Mouse (Mus musculus) kidney, adult 18-20 months (tissue): Measurements from ENCODE around the gene Spg20.

Experiments used
- DNase-seq: peaks from one replicate; pipeline ENCODE4 v3.0.0; 2021

The Spg20 gene

GRCm38 (mm10) chr3:55152673-55153334, 40.9 kb downstream of the Spg20 start:
- DNase-seq, result no peak

GRCm38 (mm10) chr3:55154163-55154562, 42.3 kb downstream of the Spg20 start:
- DNase-seq, result no peak

- no peak for DNase-seq
Observed at GRCm38 (mm10) chr3:55157413-55157812, 45.5 kb downstream of the Spg20 start.

- no peak for DNase-seq
Observed at GRCm38 (mm10) chr3:55161144-55161543, 49.2 kb downstream of the Spg20 start.

GRCm38 (mm10) chr3:55163510-55163909, 51.6 kb downstream of the Spg20 start:
- no peak for DNase-seq

- no peak for DNase-seq
Observed at GRCm38 (mm10) chr3:55172478-55172877, 60.6 kb downstream of the Spg20 start.

GRCm38 (mm10) chr3:55177271-55177670, 65.4 kb downstream of the Spg20 start:
- DNase-seq, result no peak

- DNase-seq, result no peak
Observed at GRCm38 (mm10) chr3:55181766-55182165, 69.9 kb downstream of the Spg20 start, which contains the start of gene Sohlh2. Gene Sohlh2, plus strand, starts transcription at chr3:55182028.
